Mouse (Mus musculus): Measurements from ENCODE around the gene Ankrd45. TPM values are rescaled to one million over a fixed set of nuclear protein-coding genes. Genes with fewer than 3 reads are reported as not detected.
A peak's percentile ranks its signal among the peaks of the same experiment; 100 is the strongest.

Gene Ankrd45
- polyA plus RNA-seq (2011; ENCODE audit: insufficient read depth, insufficient read length, low read depth, missing spikeins), result 3.1 and 3.3 TPM in 2 replicates

- TF ChIP-seq POLR2A (IDR thresholded peaks at IDR 0.05; ENCODE audit: insufficient read depth, low read length), result no peak
- TF ChIP-seq EP300 (IDR thresholded peaks at IDR 0.05; ENCODE audit: insufficient read depth, low read depth, low read length), result no peak
- TF ChIP-seq CTCF (IDR thresholded peaks at IDR 0.05; ENCODE audit: low read depth, low read length), result no peak
- Histone ChIP-seq H3K4me1 (ENCODE audit: control insufficient read depth, insufficient read depth, low read length) (no peaks in the 10 kb centered on the region), H3K36me3 (ENCODE audit: control insufficient read depth, insufficient read depth, low read length, poor library complexity, severe bottlenecking) (no peaks in the 10 kb centered on the region), H3K27ac (ENCODE audit: insufficient read depth, low read length) (no peak within 1 kb of the TSS), H3K27me3 (ENCODE audit: control insufficient read depth, insufficient read depth, low read length, poor library complexity, severe bottlenecking) (no peaks in the 10 kb centered on the region), H3K9ac (ENCODE audit: low read depth, poor library complexity, severe bottlenecking) (peak within 1 kb of the TSS; percentile 59), H3K9me3 (replicated peaks; ENCODE audit: control insufficient read depth, insufficient read depth, low read length, poor library complexity, severe bottlenecking) (peaks cover 19% of the 10 kb centered on the region), H3K4me3 (ENCODE audit: low read depth, low read length) (peak within 1 kb of the TSS; percentile 86)
Observed at GRCm38 (mm10) chr1:161142531-161143159, at the start of gene Ankrd45. Ankrd45 (plus strand) TSS chr1:161142691.

GRCm38 (mm10) chr1:161099721-161100405 is 42.6 kb upstream of the Ankrd45 start:
- Histone ChIP-seq H3K4me1 (ENCODE audit: control insufficient read depth, insufficient read depth, low read length) (no peaks in the 10 kb centered on the region), H3K9ac (ENCODE audit: low read depth, poor library complexity, severe bottlenecking) (no peak overlapping the region), H3K27me3 (ENCODE audit: control insufficient read depth, insufficient read depth, low read length, poor library complexity, severe bottlenecking) (no peaks in the 10 kb centered on the region), H3K36me3 (ENCODE audit: control insufficient read depth, insufficient read depth, low read length, poor library complexity, severe bottlenecking) (no peaks in the 10 kb centered on the region; the same call in 1 of the 2 replicates), H3K4me3 (ENCODE audit: low read depth, low read length) (no peak overlapping the region), H3K27ac (ENCODE audit: insufficient read depth, low read length) (no peak overlapping the region), H3K9me3 (replicated peaks; ENCODE audit: control insufficient read depth, insufficient read depth, low read length, poor library complexity, severe bottlenecking) (no peaks in the 10 kb centered on the region)
- TF ChIP-seq EP300 (IDR thresholded peaks at IDR 0.05; ENCODE audit: insufficient read depth, low read depth, low read length) (no peak), POLR2A (IDR thresholded peaks at IDR 0.05; ENCODE audit: insufficient read depth, low read length) (no peak), CTCF (IDR thresholded peaks at IDR 0.05; ENCODE audit: low read depth, low read length) (no peak)

GRCm38 (mm10) chr1:161103842-161104241 is 38.6 kb upstream of the Ankrd45 start:
- Histone ChIP-seq H3K27ac (ENCODE audit: insufficient read depth, low read length) (no peak overlapping the region), H3K9ac (ENCODE audit: low read depth, poor library complexity, severe bottlenecking) (no peak overlapping the region), H3K4me1 (ENCODE audit: control insufficient read depth, insufficient read depth, low read length) (no peaks in the 10 kb centered on the region), H3K36me3 (ENCODE audit: control insufficient read depth, insufficient read depth, low read length, poor library complexity, severe bottlenecking) (no peaks in the 10 kb centered on the region; the same call in none of the 2 replicates), H3K27me3 (ENCODE audit: control insufficient read depth, insufficient read depth, low read length, poor library complexity, severe bottlenecking) (no peaks in the 10 kb centered on the region), H3K9me3 (replicated peaks; ENCODE audit: control insufficient read depth, insufficient read depth, low read length, poor library complexity, severe bottlenecking) (no peaks in the 10 kb centered on the region), H3K4me3 (ENCODE audit: low read depth, low read length) (no peak overlapping the region)
- TF ChIP-seq EP300 (IDR thresholded peaks at IDR 0.05; ENCODE audit: insufficient read depth, low read depth, low read length), result no peak
- TF ChIP-seq POLR2A (IDR thresholded peaks at IDR 0.05; ENCODE audit: insufficient read depth, low read length), result no peak
- TF ChIP-seq CTCF (IDR thresholded peaks at IDR 0.05; ENCODE audit: low read depth, low read length), result no peak

DNA sequence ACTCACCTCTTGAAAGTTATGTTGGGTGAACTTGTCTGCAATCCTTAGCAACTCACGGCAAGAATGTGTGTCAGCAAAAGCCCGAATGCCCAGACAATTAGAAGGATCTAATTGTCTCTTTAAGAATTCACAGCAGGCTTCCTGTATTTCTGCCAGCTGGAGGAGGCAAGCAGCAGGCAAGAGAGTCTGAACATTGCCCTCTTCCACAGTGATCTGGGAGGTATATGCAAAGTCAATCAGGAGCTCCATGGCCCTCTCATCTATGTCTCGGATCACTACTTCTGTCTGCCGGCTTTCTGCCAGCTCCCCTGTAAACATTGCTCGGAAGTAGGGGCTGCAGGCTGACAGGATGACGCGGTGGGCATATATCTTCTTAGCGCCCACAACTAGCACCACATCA is 33.3 kb upstream of the Ankrd45 start:
- Histone ChIP-seq H3K9ac (ENCODE audit: low read depth, poor library complexity, severe bottlenecking) (no peak overlapping the region), H3K9me3 (replicated peaks; ENCODE audit: control insufficient read depth, insufficient read depth, low read length, poor library complexity, severe bottlenecking) (no peaks in the 10 kb centered on the region), H3K4me1 (ENCODE audit: control insufficient read depth, insufficient read depth, low read length) (no peaks in the 10 kb centered on the region), H3K27me3 (ENCODE audit: control insufficient read depth, insufficient read depth, low read length, poor library complexity, severe bottlenecking) (no peaks in the 10 kb centered on the region), H3K36me3 (ENCODE audit: control insufficient read depth, insufficient read depth, low read length, poor library complexity, severe bottlenecking) (no peaks in the 10 kb centered on the region; the same call in 1 of the 2 replicates), H3K27ac (ENCODE audit: insufficient read depth, low read length) (no peak overlapping the region), H3K4me3 (ENCODE audit: low read depth, low read length) (no peak overlapping the region)
- no peak for TF ChIP-seq CTCF (IDR thresholded peaks at IDR 0.05; ENCODE audit: low read depth, low read length)
- TF ChIP-seq EP300 (IDR thresholded peaks at IDR 0.05; ENCODE audit: insufficient read depth, low read depth, low read length), result no peak
- no peak for TF ChIP-seq POLR2A (IDR thresholded peaks at IDR 0.05; ENCODE audit: insufficient read depth, low read length)

GRCm38 (mm10) chr1:161114591-161114990 is 27.9 kb upstream of the Ankrd45 start:
- no peak overlapping the region for H3K9ac ChIP-seq (ENCODE audit: low read depth, poor library complexity, severe bottlenecking)
- H3K36me3 ChIP-seq (ENCODE audit: control insufficient read depth, insufficient read depth, low read length, poor library complexity, severe bottlenecking), result no peaks in the 10 kb centered on the region
- H3K4me1 ChIP-seq (ENCODE audit: control insufficient read depth, insufficient read depth, low read length), result no peaks in the 10 kb centered on the region
- no peak overlapping the region for H3K27ac ChIP-seq (ENCODE audit: insufficient read depth, low read length)
- TF ChIP-seq CTCF (IDR thresholded peaks at IDR 0.05; ENCODE audit: low read depth, low read length) (no peak), POLR2A (IDR thresholded peaks at IDR 0.05; ENCODE audit: insufficient read depth, low read length) (no peak), EP300 (IDR thresholded peaks at IDR 0.05; ENCODE audit: insufficient read depth, low read depth, low read length) (no peak)
- H3K27me3 ChIP-seq (ENCODE audit: control insufficient read depth, insufficient read depth, low read length, poor library complexity, severe bottlenecking), result no peaks in the 10 kb centered on the region
- H3K4me3 ChIP-seq (ENCODE audit: low read depth, low read length), result no peak overlapping the region
- H3K9me3 ChIP-seq (replicated peaks; ENCODE audit: control insufficient read depth, insufficient read depth, low read length, poor library complexity, severe bottlenecking), result no peaks in the 10 kb centered on the region

Data from ES-Bruce4 (cell line).